Mouse (Mus musculus): ENCODE measurements around the gene Gm13941.

Gm13941 gene

GRCm38 (mm10) chr2:111105882-111106281, at the start of gene Gm13941:
Gm13941 (minus strand) TSS chr2:111105982.
- no peak for DNase-seq (ENCODE audit: low spot score in 2 of 2)

DNA sequence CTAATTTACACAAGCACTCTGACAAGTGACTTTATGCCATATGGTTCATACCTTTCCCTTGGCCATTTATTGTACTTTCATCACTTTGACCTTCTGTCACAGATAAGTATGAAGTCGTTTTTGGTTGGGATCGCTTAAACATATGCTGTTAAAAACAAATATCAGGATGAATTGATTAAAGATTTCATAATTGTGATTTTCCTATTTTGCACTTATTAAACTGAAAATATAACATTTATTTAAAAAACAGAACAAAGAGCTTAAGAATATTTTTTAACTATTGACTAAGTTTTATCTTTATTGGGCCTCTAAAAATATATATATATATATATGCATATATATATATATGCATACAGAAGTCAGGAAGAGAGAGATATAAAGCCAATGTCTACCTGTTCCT, 47.1 kb upstream of the Gm13941 start, which contains the start of gene Gm15130:
TSS of gene Gm15130 (minus strand) at position 101 of the 400 bp plus-strand sequence.
- DNase-seq (ENCODE audit: low spot score in 2 of 2): no peak

DNA sequence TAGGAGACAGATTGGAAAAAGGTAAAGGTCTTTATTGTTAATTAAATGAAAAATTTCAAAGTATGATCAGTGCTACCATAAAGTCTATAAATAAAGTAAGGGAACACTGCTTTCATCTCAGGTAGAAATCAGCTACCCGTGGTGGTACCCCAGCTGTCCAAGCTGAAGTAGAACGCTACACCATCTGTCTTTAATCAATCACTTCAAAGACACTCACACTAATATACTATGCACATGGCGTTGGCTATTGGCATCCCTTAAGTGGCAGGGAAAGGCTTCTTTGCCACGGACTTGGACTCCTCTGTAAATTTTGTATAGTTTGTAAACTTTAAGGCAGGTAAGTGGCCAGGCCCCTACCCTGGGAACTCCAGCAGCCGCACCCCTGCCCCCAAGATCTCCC, 30.0 kb upstream of the Gm13941 start:
- DNase-seq (ENCODE audit: low spot score in 2 of 2): no peak

- no peak for DNase-seq (ENCODE audit: low spot score in 2 of 2)
These were observed 47.1 kb downstream of the Gm13941 start for GRCm38 (mm10) chr2:111058586-111059261.

Data from frontal cortex, postnatal 25 days (tissue).